Mouse (Mus musculus) embryo, embryonic 11.5 days (tissue): ENCODE data around the gene Uts2r.

Experiments
- DNase-seq: peaks from one replicate; pipeline ENCODE4 v3.0.0-alpha.2; 2012; ENCODE audit warnings: low read depth, low spot score

The Uts2r gene

DNA sequence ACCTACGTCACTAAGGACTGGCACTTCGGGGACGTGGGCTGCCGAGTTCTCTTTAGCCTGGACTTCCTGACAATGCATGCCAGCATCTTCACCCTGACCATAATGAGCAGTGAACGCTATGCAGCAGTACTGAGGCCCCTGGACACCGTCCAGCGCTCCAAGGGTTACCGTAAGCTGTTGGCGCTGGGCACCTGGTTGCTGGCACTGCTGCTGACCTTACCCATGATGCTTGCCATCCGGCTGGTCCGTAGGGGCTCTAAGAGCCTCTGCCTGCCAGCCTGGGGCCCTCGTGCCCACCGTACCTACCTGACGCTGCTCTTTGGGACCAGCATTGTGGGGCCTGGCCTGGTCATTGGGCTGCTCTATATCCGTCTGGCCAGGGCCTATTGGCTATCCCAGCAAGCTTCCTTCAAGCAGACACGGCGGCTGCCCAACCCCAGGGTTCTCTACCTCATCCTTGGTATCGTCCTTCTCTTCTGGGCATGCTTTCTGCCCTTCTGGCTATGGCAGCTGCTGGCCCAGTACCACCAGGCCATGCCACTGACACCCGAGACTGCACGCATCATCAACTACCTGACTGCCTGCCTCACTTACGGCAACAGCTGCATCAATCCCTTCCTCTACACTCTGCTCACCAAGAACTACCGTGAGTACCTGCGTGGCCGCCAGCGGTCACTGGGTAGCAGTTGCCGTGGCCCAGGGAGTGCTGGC is 720 bp downstream of the Uts2r start:
- no peak for DNase-seq

DNA sequence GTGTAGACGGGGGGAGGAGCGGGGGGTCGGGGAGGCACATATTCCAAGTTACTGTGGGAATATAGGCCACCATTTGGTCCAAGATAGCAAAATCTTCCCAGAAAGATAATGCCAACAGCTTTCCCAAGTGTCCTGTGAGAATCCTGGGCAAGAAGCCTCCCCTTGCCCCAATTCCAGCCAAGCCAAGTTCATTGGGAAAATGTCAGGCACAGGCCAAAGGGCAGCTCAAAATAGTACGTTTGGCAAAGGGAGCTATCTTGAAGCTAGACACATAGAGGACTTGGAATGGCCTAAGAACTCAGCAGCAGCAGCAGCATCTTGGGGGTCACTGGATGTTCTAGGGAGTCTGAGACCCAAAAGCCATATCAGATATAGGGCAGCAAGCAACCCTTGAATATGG is 3.7 kb downstream of the Uts2r start:
- DNase-seq = no peak

DNA sequence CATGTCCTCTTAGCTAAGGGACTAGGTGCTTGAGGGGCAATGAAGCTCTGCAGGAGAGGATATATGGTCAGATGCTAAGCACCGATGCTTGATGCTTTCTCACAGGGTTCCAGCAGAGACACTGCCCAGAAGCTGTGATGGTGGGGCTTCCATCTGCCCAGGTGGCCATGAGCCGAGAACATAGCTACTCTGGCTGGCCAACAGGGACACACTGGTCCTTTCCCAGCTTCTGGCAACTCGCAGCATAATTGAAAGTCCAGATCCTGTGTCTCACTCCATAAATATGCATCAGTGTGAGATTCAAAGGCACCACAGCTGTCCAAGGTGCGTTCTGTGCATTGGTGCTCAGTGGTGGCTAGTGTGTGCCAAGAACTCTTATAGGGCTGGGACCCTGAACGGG is 13.1 kb downstream of the Uts2r start:
- DNase-seq = no peak

DNA sequence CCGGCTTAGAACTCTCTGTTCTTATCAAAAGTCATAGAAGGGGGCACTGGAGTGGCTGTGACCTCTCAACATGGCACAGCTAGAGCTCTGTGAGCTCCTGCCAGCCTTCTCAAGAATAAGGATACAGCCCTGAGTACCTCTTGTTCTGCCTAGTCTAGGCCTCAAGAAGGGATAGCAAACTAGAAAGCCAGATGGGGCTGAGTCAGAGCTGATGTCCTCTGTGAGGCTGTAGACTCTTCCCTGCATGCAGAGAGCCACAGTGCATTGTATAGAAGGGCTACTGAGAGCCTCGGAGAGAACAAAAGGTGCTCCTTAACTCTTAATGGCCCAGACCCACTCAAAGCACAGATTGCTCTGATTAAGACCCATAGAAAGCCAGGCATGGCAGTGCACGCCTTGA is 14.2 kb downstream of the Uts2r start:
- DNase-seq = no peak

DNA sequence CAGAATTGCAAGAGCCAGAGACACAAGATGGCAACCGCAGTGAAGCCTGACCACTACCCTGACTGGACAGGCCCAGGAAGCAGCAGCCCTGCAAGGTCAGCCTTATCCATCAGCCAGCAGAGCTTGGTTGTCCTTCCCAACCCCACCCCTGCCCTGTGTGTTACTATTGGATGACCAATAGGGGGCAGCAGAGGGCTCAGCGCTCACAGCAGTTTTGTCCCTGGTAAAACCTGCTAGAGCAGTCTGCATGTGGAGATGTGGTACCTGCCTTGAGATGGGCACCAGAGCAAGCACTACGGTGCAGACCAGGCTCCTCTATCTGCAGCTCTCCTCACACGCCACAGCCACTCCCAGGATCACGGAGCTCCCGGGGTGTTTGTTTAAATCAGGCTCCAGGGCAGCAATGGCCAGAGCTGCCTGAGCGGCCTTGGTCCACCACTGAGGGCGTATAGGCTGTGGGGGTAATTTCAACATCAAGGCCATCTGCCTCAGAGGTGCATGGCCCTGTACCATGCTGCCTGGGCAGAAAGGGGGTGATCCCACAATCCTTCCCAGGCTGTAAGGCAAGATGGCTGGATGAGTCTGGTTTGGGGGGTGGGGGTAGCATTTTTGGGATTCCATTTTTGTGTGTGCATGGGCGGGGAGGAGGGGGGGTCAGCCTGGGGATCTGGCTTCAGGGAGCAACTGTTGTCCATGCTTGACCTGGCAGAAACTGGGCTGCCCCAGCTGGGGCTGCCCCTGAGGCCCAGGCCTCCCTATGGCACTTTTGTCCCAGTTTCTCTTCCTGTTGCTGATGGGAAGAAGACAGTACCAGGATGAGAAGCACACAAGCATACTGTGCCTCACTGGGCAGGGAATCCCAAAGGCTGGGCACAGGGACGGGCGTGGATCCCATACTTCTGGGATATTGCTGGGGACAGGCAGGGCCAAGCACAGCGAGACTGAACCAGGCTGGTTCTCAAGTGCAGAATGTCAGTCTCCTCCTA is 16.5 kb downstream of the Uts2r start:
- DNase-seq = peak; percentile 39

DNA sequence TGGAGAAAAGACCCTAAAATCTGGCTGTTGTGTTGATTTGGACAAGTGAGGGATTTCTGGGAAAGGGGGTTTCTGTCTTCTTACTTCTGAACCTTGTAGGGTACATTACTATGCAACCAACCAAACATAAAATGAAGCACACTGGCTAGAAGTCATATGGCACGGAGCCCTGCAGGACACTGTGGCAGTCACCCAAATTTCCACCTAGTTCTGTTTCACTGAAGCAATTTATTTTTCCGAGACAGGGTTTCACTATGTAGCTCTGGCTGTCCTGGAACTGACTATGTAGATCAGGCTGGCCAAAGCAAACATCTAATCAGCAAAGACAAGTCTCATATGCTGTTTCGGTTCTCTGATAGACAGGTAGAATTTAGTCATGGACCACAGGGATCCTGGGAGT is 29.6 kb downstream of the Uts2r start:
- DNase-seq = no peak

DNA sequence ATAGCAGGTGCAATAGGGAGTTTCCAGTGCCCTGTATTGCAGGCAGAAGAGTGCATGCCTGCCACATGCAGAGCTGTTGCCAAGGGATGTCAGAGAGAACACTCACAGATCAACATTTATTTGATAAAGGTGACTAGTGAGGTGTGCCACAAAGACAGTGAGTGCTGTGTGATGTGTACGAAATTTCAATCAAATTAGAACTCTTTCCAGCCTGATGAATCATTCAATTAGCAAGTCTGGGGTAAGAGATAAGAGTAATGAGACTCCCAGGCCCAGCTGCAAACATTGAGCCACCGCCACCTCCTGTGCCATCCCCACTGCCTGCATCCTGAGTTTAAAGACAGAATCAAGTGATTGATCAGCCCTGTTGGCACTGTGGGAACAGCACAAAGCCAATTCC is 32.7 kb downstream of the Uts2r start:
- no peak for DNase-seq

DNA sequence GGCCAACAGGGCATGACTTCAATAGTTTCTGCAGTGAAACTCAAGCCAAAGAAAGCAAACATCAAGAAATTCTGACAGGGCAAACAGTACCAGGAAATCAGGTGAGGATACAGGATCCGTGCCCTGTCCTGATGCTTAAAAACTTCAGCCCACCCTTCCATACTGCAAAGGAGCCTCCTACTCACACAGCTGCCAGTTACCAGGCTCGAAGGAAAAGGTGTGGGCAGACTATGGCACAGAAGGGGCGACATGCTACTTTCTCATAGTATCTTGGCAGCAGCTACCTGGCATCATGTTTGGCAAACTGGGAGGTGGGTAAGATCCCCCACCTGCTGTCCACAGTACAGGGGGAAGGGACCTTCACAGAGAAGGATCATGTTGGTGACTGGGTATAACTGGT is 33.3 kb downstream of the Uts2r start:
- no peak for DNase-seq

DNA sequence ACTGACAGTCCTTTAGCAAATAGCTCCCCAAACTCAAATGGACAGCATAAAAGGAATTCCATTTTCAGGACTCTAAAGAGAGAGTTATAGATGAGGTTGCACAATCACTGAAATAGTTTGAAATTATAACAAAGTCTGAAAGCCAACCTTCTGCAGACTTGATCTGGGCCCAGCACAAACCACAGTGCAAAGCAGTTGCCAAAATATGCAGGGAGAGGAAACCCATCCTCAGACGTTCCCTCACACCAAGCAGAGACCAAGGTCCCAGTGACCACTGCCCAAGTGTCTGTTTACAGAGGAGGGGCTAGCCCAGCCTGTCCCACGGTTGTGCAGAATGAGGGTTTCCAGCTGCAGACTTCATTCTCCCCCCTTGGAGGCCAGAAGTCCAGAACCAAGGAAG is 38.6 kb downstream of the Uts2r start:
- no peak for DNase-seq

DNA sequence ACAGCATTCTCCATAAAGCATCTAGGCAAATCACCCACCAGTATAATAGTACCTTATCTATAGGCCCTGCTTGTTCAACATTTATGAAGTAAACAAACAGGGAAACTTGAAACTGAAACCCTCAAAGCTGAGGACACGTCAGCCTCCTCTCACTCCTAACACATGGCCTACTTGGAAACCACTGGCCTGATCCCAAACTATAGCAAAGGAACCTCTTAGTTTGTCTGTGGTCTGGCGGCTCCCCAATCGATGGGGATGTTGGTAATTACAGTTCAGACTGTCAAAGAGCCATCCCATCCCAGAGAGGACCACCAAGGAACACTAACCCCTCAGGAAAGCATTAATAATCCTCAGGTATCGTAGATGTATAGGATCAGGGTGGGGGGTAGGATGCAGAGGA is 39.8 kb downstream of the Uts2r start:
- no peak for DNase-seq

DNA sequence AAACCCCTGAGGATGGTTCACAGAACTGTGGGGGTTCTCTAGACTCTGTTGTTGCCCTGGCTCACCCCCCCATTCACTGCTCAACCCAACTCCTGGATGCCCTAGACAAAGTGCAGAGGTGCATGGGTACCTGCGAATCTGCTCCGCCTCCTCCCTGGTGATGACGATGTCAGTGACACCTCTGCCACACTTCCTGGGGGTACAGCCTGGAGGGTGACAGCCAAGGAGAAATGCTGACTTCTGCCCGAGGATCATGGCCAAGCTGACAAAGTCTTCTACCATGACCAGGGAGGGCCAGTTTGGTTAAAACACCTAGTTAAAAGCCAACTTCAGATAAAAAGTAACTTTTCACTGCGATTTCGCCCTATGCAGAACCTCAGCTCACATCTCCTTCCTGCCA is 40.7 kb downstream of the Uts2r start:
- DNase-seq = no peak

DNA sequence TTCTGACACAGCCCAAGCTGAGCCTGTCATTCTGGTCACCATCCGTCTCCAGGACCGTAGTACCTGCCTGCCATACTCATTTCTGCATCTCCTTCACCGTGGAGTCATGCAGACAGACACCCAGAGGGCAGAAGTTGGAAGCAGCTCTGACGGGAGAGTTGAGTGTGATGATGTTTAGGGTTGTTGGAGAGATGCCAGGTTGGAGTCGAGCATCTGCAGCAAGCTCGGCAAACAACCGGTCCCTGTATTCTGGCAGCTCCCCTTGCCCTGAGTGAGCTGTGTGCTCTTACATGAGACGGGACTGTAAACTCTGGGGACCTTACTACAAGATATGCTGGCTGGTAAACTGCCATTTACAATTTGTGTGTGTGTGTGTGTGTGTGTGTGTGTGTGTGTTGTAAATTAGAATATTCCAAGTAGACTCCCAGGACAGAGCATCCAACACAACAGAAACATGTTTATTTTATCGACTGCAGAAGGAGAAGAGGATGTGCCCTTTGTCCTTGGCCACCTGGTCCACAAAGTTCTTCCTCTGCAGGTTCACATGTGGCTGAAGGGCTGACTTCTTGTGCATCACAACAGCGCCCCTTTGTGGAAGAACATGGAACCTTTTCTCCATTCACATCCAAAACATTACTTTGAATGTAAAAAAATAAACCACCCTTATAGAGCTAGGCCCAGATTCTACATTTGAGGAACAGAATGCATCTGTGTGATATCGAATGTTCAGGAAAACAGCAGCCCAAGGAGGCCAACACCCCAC is 41.5 kb downstream of the Uts2r start:
- no peak for DNase-seq

DNA sequence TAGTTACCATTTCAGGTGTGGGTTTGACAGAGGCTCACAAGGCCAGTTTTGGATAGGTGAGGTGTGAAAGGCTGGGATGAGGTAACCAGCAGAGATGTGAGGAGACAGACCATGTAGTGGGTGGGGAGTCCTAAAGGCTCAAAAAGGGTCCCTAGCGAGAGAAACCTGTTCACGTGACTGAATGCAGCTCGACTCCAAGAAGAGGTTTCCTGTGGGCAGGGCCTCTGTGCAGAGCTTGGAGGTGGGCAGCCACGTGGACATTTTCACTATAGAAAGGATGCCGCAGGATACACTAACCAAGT is 43.7 kb downstream of the Uts2r start:
- no peak for DNase-seq

DNA sequence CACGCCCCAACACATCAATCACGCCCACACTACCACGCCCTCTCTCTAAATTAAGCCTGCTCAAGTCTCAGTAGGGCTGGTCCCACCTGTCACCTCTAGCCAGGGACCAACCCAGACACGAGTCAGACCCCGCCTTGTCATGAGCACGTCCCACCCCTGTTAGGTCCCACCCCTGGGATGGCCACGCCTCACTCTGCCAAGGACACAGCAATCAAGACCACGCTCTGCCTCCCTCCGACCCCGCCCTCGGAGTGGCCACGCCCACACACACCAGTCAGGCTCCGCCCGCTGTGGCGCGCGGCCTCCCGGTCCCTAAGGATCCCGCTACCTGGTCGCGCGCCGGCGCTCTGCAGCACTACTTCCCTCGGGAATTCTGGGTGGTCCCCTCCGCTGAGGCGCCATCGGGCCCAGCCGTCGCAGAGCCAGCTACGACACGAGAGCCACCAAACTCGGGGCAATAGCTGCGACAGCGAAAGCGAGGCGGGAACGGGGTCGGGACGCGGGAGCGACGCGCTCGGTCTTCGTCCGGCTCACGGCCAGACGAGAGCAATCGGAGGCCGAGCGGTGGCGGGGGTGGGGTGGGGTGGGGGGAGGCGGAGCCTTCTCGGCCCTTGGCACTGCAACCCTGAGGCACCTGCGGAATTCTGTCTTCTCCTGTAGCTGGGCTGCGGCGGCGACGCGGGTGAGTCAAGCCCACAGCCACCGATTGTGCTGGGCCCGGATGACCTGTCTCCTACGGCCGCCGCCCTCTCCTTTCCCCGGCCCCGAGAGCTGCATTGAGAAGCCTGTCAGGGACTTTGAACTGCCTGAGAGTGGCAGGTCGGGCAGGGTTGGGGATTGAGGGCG is 44.3 kb downstream of the Uts2r start, which contains the start of the genes Hexdc and Ogfod3:
TSS of gene Hexdc (plus strand) at position 273 of the 846 bp plus-strand sequence.
TSS of gene Ogfod3 (minus strand) at position 551 of the 846 bp plus-strand sequence.
- peak; percentile 97 for DNase-seq
